ENCODE assay signal across 9 mouse cellular contexts in the genomic region with DNA sequence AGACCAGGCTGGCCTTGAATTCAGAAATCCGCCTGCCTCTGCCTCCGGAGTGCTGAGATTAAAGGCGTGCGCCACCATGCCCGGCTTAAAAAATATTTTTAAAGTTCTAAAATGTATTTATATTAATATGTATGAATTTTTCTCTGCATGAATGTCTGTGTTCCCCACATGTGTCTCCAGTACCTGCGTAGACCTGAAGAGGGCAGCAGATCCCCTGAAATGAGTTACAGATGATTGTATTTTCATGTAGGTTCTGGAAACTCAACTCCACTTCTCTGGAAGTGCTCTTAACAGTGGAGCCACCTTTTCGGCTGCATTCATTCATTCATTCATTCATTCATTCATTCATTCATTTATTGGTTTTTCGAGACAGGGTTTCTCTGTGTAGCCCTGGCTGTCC. TPM values are rescaled to one million over a fixed set of nuclear protein-coding genes. Genes with fewer than 3 reads are reported as not detected.
DNase-seq lines count a peak whose midpoint lies in the region; ATAC-seq lines count a peak whose summit lies in the region.
"Had no signal": no experiment of that assay in that cellular context is flagged by ENCODE, and none has a peak within 500 bp of the region (broad histone marks: within the 10 kb centered on the region; RNA-seq: fewer than 3 reads in every experiment).

No protein-coding gene starts in this region.

- H3K4me2 ChIP-seq in midbrain, embryonic 14.5 days (ENCODE audit: low read length): no peak overlapping the region
- no peak overlapping the region for H3K4me2 ChIP-seq in midbrain, embryonic 16.5 days (ENCODE audit: low read length)
- no peak overlapping the region for H3K4me2 ChIP-seq in liver, embryonic 13.5 days
- H3K4me2 ChIP-seq: hindbrain, embryonic 15.5 days had no signal

- peak; percentile 86 for DNase-seq in midbrain, embryonic 14.5 days
- peak; percentile 82 for DNase-seq in adrenal gland, postnatal 10 days
- peak; percentile 57 for DNase-seq in embryo, embryonic 11.5 days (ENCODE audit: low read depth, low spot score)
- DNase-seq in kidney, adult 8-10 months: peak; percentile 37 to 79
- peak; percentile 66 for DNase-seq in liver, embryonic 13.5 days
- DNase-seq in right cerebral cortex, adult 2 months (ENCODE audit: low spot score in 2 of 2): peak; percentile 72 to 73
- DNase-seq in urinary bladder, postnatal 36 days (ENCODE audit: low spot score in 2 of 2): peak; percentile 27 to 43

- no peaks in the 10 kb centered on the region for H3K27me3 ChIP-seq in midbrain, embryonic 14.5 days (ENCODE audit: control insufficient read depth, insufficient read depth, low read length)
- no peaks in the 10 kb centered on the region for H3K27me3 ChIP-seq in midbrain, embryonic 16.5 days (ENCODE audit: control insufficient read depth, insufficient read depth, low read depth, low read length)
- H3K27me3 ChIP-seq in liver, embryonic 13.5 days: no peaks in the 10 kb centered on the region
- H3K27me3 ChIP-seq: hindbrain, embryonic 15.5 days had no signal

- no peak overlapping the region for H3K4me3 ChIP-seq in midbrain, embryonic 14.5 days (replicated peaks; ENCODE audit: low read depth, low read length)
- H3K4me3 ChIP-seq in midbrain, embryonic 16.5 days (ENCODE audit: low read depth, low read length): no peak overlapping the region
- no peak overlapping the region for H3K4me3 ChIP-seq in liver, embryonic 13.5 days (replicated peaks)
- H3K4me3 ChIP-seq: hindbrain, embryonic 15.5 days had no signal

- no peaks in the 10 kb centered on the region for H3K4me1 ChIP-seq in midbrain, embryonic 14.5 days (ENCODE audit: control insufficient read depth, insufficient read depth, low read length)
- peaks cover 9% of the 10 kb centered on the region for H3K4me1 ChIP-seq in midbrain, embryonic 16.5 days (ENCODE audit: control insufficient read depth, insufficient read depth, low read length)
- peaks cover 11% of the 10 kb centered on the region for H3K4me1 ChIP-seq in liver, embryonic 13.5 days (replicated peaks)

- WGBS in midbrain, embryonic 14.5 days: 80% methylated on average over 8 of the region's 8 CpGs
- WGBS in midbrain, embryonic 16.5 days: 68% methylated on average over 8 of the region's 8 CpGs
- 36% methylated on average over 8 of the region's 8 CpGs for WGBS in liver, embryonic 13.5 days (ENCODE audit: insufficient replicate concordance)

- ATAC-seq in midbrain, embryonic 14.5 days (ENCODE audit: low FRiP score, low TSS enrichment): no peak
- no peak for ATAC-seq in midbrain, embryonic 16.5 days
- ATAC-seq in liver, embryonic 13.5 days (ENCODE audit: low read depth): no peak

- H3K36me3 ChIP-seq in midbrain, embryonic 14.5 days (ENCODE audit: control insufficient read depth, insufficient read depth, low read length): no peaks in the 10 kb centered on the region
- H3K36me3 ChIP-seq in midbrain, embryonic 16.5 days (ENCODE audit: control insufficient read depth, insufficient read depth, low read length): no peaks in the 10 kb centered on the region
- no peaks in the 10 kb centered on the region for H3K36me3 ChIP-seq in liver, embryonic 13.5 days
- H3K36me3 ChIP-seq: hindbrain, embryonic 15.5 days had no signal

- no peak overlapping the region for H3K27ac ChIP-seq in midbrain, embryonic 14.5 days (replicated peaks; ENCODE audit: low read depth, low read length)
- H3K27ac ChIP-seq in midbrain, embryonic 16.5 days (ENCODE audit: low read length): no peak overlapping the region
- no peak overlapping the region for H3K27ac ChIP-seq in liver, embryonic 13.5 days
- H3K27ac ChIP-seq: hindbrain, embryonic 15.5 days had no signal

- H3K9me3 ChIP-seq in midbrain, embryonic 14.5 days (ENCODE audit: control insufficient read depth, low read length): no peaks in the 10 kb centered on the region
- H3K9me3 ChIP-seq in midbrain, embryonic 16.5 days (replicated peaks; ENCODE audit: control insufficient read depth, low read length, poor library complexity, severe bottlenecking): no peaks in the 10 kb centered on the region
- no peaks in the 10 kb centered on the region for H3K9me3 ChIP-seq in liver, embryonic 13.5 days (replicated peaks)
- H3K9me3 ChIP-seq: hindbrain, embryonic 15.5 days had no signal

- no peak overlapping the region for H3K9ac ChIP-seq in midbrain, embryonic 14.5 days (replicated peaks; ENCODE audit: low read length)
- no peak overlapping the region for H3K9ac ChIP-seq in midbrain, embryonic 16.5 days (ENCODE audit: low read depth, low read length)
- H3K9ac ChIP-seq in liver, embryonic 13.5 days: no peak overlapping the region
- H3K9ac ChIP-seq: hindbrain, embryonic 15.5 days had no signal

RNA-seq across cellular contexts. Expression of a gene that starts 3.7 kb away (rescaled TPM):
- 79.8 and 103 TPM in 2 replicates for polyA plus RNA-seq in midbrain, embryonic 14.5 days (2014; fragmentation: Nextera tagmentation; extraction: Ambion mirVana)
- polyA plus RNA-seq in midbrain, embryonic 16.5 days (2015; fragmentation: Nextera tagmentation; extraction: Ambion mirVana): 56.3 and 66.2 TPM in 2 replicates
- 10 to 100 TPM; 34.1 to 50.3 TPM for total RNA-seq in adrenal gland, postnatal 10 days (2021)
- 284 and 311 TPM in 2 replicates for polyA plus RNA-seq in liver, embryonic 13.5 days (2015; fragmentation: Nextera tagmentation; extraction: Ambion mirVana)

RNA-seq across cellular contexts. Expression of a gene that starts 24.3 kb away (rescaled TPM):
- 46.4 and 50.7 TPM in 2 replicates for polyA plus RNA-seq in midbrain, embryonic 14.5 days (2014; fragmentation: Nextera tagmentation; extraction: Ambion mirVana)
- polyA plus RNA-seq in midbrain, embryonic 16.5 days (2015; fragmentation: Nextera tagmentation; extraction: Ambion mirVana): 62.6 and 68.4 TPM in 2 replicates
- total RNA-seq in adrenal gland, postnatal 10 days (2021): 10 to 100 TPM; 54.7 to 55.1 TPM
- 32.5 and 34.1 TPM in 2 replicates for polyA plus RNA-seq in liver, embryonic 13.5 days (2015; fragmentation: Nextera tagmentation; extraction: Ambion mirVana)

RNA-seq across cellular contexts. Expression of a gene that starts 42.7 kb away (rescaled TPM):
- 2.9 and 3.0 TPM in 2 replicates for polyA plus RNA-seq in midbrain, embryonic 14.5 days (2014; fragmentation: Nextera tagmentation; extraction: Ambion mirVana)
- 2.7 and 2.9 TPM in 2 replicates for polyA plus RNA-seq in midbrain, embryonic 16.5 days (2015; fragmentation: Nextera tagmentation; extraction: Ambion mirVana)
- total RNA-seq in adrenal gland, postnatal 10 days (2021): 1 to 10 TPM; 1.9 to 3.1 TPM
- 1.0 TPM in 2 replicates for polyA plus RNA-seq in liver, embryonic 13.5 days (2015; fragmentation: Nextera tagmentation; extraction: Ambion mirVana)

Comparison
In these comparisons a context has a peak if more than half of its experiments do, and no peak if none do; other contexts are left out.
1. DNase-seq: peak in every context shown above with its lines; median percentile 86 in midbrain, embryonic 14.5 days; 82 in adrenal gland, postnatal 10 days; 72 in right cerebral cortex, adult 2 months; 66 in liver, embryonic 13.5 days; 58 in kidney, adult 8-10 months; 57 in embryo, embryonic 11.5 days; 35 in urinary bladder, postnatal 36 days.